Mouse (Mus musculus) liver, adult (tissue): Measurements from ENCODE around the gene Nfix.

Experiments used
- GATA4 ChIP-seq: IDR thresholded peaks from 2 replicates; pipeline ENCODE4 v1.6.1; 2014; ENCODE audit warnings: mild to moderate bottlenecking, low read length; ENCODE audit not compliant: insufficient replicate concordance

Gene Nfix

GRCm38 (mm10) chr8:84780949-84781680, 19.0 kb downstream of the Nfix start:
- TF ChIP-seq GATA4 = no peak

GRCm38 (mm10) chr8:84780225-84780555, 20.0 kb downstream of the Nfix start:
- TF ChIP-seq GATA4 = no peak

GRCm38 (mm10) chr8:84779519-84780224, 20.5 kb downstream of the Nfix start:
- no peak for TF ChIP-seq GATA4

- TF ChIP-seq GATA4 = no peak
Observed at GRCm38 (mm10) chr8:84778638-84779380, 21.3 kb downstream of the Nfix start.

- no peak for TF ChIP-seq GATA4
Observed at GRCm38 (mm10) chr8:84777899-84778637, 22.1 kb downstream of the Nfix start.

- TF ChIP-seq GATA4 = no peak
Observed at GRCm38 (mm10) chr8:84776569-84776968, 23.6 kb downstream of the Nfix start.

- TF ChIP-seq GATA4 = no peak
Observed at GRCm38 (mm10) chr8:84775621-84776113, 24.5 kb downstream of the Nfix start.

- no peak for TF ChIP-seq GATA4
Observed at GRCm38 (mm10) chr8:84775105-84775591, 25.0 kb downstream of the Nfix start.

- TF ChIP-seq GATA4 = no peak
Observed at GRCm38 (mm10) chr8:84774473-84774911, 25.7 kb downstream of the Nfix start.

- no peak for TF ChIP-seq GATA4
Observed at GRCm38 (mm10) chr8:84773833-84774232, 26.3 kb downstream of the Nfix start.

- no peak for TF ChIP-seq GATA4
Observed at GRCm38 (mm10) chr8:84773304-84773703, 26.8 kb downstream of the Nfix start.

GRCm38 (mm10) chr8:84772628-84773027, 27.5 kb downstream of the Nfix start:
- TF ChIP-seq GATA4 = no peak

GRCm38 (mm10) chr8:84771941-84772378, 28.2 kb downstream of the Nfix start:
- TF ChIP-seq GATA4 = no peak

- TF ChIP-seq GATA4 = no peak
Observed at GRCm38 (mm10) chr8:84771000-84771687, 29.0 kb downstream of the Nfix start.
